Mouse (Mus musculus) urinary bladder, postnatal 36 days (tissue): ENCODE results near the gene Best3.
A peak's percentile ranks its signal among the peaks of the same experiment; 100 is the strongest.

ENCODE experiments used
- DNase-seq, 2 experiments: peaks; one replicate each; pipeline ENCODE4 v3.0.0; 2022; ENCODE audit warnings: low spot score in 2 of 2, mixed read lengths in 1 of 2

Best3 gene

GRCm38 (mm10) chr10:116986264-116987082 lies at the start of gene Best3:
TSS of gene Best3 (plus strand) at chr10:116986314.
- DNase-seq: no peak

- DNase-seq: no peak
Measured at GRCm38 (mm10) chr10:116943025-116943424, 43.1 kb upstream of the Best3 start.

- no peak for DNase-seq
Measured at GRCm38 (mm10) chr10:116944144-116944543, 42.0 kb upstream of the Best3 start.

DNA sequence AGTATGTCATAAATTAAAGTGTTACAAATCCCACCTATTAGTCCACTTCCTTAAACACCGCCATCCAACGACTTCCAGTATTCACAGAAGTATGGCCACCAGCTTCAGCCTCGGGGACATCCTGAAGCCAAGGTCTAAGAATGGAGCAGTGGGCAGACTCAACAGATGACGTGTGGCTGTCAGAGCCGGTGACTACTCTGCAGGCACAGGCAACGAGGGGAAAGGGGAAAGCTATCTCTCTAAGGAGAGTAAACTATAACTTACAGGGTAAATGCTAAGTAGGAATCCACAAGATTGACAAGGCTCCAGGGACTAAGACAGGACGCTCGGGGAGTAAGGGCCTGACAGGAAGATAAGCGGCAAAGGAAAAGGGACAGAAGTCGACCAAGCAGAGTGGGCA lies 41.2 kb upstream of the Best3 start:
- no peak for DNase-seq

DNA sequence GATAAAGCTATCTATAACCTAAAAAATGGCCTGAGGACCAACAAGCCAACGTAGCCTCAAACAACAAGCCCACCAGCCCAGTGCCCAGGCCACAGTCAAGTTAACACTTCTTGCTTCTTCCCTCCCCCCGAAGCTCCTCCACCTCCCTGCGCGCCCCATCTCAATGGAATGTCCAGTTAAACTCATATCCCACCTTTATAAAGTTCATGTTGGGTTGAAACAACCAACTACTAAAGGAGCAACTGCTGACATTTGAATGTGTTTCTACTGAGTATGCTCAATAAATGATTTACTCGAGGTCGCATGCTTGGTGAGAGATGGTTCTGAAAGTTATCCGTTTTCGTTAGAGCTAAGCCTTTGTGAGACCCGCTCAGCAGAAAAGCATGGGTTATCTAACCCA lies 37.7 kb upstream of the Best3 start:
- no peak for DNase-seq

DNA sequence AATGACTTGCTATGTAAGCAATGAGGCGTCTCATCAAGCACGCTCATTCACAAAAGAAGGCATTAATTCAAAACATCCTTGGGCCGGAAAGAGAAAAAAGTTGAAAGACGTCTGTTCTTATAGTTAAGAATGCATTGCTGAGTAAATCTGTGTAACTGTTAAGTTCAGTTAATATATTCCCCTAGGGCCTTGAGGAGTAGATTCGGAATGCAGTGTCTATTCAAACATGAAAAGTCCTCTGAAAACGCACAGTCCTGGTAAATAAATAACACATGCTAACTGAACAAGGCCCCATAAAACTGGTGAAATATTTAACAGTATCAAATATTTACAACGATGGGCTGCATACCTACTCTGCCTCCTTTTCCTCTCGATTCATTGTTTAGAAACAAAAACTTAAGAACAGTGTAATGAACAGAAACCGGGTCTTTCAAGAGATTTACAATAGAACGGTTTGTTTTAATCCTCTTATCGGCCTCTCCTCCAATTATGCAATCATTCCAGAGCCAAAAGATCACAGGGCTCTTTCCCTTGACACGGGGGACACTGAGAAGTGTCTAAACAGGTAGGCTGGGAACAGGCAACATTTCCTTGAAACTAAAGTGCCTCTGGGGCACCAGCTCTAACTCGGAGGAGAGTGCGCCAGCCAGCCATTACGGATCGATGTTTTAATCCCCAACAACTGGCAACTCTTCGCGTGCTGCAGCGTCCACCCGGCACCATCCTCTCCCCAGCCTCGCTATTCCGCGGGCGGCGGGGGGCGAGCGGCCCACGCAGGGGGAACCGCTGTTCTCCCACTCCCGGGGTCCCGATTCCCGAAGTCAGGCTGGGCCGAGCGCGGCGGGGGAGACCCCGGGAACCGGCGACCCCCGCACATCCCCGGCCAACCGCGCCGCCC lies 36.8 kb upstream of the Best3 start:
- DNase-seq: no peak

- peak; percentile 78 to 86 for DNase-seq
Measured at GRCm38 (mm10) chr10:116950009-116950769, 35.9 kb upstream of the Best3 start, which contains the start of gene Rab3ip. TSS of gene Rab3ip (minus strand) at chr10:116950769.

GRCm38 (mm10) chr10:116950886-116951285 lies 35.2 kb upstream of the Best3 start:
- DNase-seq: no peak

- no peak for DNase-seq
Measured at GRCm38 (mm10) chr10:116955191-116955590, 30.9 kb upstream of the Best3 start.

DNA sequence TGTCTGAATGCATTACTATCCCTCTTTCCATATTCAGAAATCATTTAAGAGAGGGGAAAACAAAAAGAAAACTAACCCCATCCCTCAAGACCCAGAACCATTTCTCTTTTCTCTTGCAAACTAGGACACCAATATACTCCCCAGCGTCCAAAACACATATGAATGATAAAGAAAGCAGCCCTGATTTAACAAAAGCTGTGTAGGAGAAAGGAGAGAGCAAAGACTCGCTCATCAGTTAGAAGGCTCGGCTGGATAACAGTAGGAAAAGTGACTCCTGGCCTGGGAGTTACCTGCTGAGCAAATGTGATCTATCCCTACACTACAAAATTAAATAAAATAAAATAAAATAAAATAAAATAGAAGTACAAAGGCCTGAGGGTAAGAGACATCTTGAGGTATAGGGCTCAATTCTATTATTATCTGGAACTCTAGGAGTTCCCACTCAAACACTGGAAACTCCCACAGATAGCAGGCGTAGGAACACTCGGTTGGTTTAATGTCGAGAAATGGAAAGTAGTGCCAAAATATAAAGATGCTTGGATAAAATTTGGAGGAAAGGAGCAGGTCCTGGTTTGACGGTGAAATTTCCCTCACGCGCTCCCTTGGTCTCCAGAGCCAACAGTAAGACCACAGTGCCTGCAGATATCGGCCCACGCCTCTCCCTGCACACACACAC lies 29.5 kb upstream of the Best3 start:
- DNase-seq: no peak

DNA sequence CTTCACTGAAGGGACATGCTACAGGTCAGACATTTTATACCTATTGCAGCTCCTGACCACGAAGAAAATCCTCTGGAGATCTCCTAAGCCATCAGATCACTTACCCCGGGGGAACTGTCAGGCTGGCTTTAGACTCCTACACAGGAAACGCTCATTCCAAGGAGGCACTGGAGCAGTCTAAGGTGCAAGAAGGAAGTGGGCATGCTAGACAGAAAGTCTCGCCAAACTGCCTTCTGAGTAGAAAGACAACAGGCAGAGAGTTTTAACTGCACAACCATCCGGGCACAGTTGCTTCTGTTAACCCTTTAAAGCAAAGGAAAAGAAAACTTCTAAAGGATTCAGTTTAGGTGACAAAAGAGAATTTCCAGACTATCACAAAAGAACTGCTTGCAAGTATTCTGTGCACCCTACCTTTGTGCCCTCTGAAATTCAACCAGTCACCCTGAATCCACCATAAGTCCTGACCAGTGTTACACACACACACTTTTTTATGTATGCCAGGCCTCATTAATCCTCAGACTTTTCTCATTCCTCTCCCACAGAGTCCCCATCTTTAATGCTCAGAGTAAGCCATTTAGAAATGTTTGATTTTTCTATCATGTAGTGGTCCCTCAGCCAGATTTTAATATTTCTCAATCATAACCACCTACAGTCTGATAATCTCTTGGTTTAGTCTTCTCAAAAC lies 28.1 kb upstream of the Best3 start:
- no peak for DNase-seq

DNA sequence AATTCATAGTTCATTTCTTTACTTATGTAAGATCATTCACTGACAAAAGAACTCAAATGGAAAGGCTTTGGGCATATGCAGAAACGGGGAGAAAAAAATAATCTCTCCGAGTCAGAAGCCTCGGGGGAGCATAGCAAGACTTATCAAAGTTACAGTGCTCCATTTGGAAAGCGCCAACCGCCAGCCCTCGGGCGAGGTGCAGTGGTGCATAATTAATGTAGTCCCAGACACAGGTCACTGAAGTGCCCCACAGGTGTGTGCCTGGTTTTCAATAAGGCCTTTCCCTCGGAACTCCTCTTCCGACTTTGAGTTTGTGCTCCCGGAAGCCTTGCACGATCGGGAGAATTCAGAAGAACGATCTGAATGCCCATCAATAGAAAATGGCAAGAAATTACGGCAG lies 24.0 kb upstream of the Best3 start:
- DNase-seq: no peak

GRCm38 (mm10) chr10:116962803-116963202 lies 23.3 kb upstream of the Best3 start:
- no peak for DNase-seq

DNA sequence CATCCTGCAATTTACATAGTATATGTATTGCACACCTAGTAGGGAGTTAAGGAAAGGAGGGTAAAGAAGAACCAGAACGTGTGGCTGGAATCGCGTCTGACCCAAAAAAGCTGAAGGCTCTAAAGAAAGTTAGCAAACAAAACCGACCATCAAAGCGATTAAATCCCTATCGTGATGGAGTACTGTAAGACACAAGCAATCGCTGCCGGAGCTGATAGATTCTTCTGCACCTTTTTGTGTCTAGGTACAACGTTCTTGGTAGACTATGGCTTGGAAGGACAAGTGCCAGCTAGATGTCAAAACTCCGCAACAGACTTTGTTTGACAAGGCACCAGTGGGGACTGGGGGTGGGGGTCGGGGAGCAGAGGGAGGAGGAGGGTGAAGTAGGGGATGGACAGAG lies 22.0 kb upstream of the Best3 start:
- DNase-seq: no peak

DNA sequence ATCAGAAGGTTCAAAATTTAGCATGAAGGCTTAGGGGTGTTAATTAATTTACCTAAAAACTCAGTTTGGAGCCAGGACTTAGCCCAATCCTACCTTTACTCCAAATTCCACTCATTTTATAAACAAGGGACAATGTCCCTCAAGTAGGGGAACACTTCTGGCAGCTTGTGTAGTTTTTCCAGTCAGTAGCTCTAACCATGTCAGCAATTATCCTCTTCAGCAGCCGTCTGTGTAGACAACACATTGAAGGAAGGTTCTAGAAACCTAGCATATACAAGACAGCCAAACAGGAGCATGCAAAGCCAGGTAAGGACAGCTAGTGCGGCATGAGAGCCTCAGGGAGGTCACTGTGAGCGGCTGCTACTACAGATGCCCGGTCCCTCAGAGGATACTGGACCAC lies 21.5 kb upstream of the Best3 start:
- DNase-seq: no peak

DNA sequence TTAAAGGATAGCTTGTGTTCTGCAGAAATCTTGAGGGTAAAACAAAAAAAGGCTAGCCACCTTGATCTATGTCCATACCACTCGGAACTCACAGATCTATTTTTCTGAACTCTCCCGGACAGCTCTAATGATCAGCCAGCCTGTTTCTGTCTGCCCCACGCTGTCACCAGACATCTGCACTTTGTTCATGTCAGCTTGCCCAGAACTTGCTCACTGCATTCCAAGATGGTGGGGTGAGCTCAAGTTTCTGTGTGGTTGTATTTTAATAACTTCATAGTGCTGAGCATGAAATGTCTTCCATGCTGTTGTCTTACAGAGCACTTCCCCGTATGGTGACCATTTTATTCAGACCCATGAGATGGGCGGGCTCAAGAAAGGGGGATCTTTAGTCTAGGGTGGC lies 20.8 kb upstream of the Best3 start:
- DNase-seq: no peak

GRCm38 (mm10) chr10:116966065-116966464 lies 20.0 kb upstream of the Best3 start:
- DNase-seq: no peak

DNA sequence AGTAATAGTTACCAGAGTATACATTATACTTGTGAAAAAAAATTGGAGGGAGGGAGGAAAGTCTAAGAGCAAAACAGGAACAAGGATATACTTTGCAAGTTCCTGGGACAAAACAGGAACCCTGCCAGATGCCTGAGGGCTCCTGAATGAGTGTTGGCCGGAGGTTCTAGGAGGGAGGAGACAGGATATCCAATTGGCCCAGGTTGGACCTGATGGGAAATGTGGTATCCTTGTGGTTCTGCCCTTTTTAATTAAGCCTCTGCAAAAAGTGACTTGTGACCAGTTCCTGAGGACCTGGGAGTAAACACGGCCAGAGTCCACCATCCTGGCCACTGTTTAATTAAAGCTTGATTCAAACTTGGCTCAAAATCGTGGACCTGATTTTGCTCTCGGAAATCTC lies 17.4 kb upstream of the Best3 start:
- no peak for DNase-seq

GRCm38 (mm10) chr10:116972509-116972908 lies 13.6 kb upstream of the Best3 start, which contains the start of gene Gm10271:
TSS of gene Gm10271 (minus strand) at chr10:116972609.
- no peak for DNase-seq

GRCm38 (mm10) chr10:116977455-116977854 lies 8.7 kb upstream of the Best3 start:
- no peak for DNase-seq

GRCm38 (mm10) chr10:116977858-116978257 lies 8.3 kb upstream of the Best3 start:
- no peak for DNase-seq
